Mouse (Mus musculus): ENCODE data around the gene Cacna2d2. TPM values are rescaled to one million over a fixed set of nuclear protein-coding genes. Genes with fewer than 3 reads are reported as not detected.

The Cacna2d2 gene
- polyA plus RNA-seq, 1 experiment, result 5.3 TPM

GRCm38 (mm10) chr9:107474016-107474415 lies 74.6 kb downstream of the Cacna2d2 start:
- 74% methylated on average over 1 of the region's 1 CpGs for WGBS
- no peak for TF ChIP-seq POLR2A (IDR thresholded peaks at IDR 0.05; ENCODE audit: low read depth, low read length)
- no peak for TF ChIP-seq CTCF (IDR thresholded peaks at IDR 0.05; ENCODE audit: extremely low read depth, insufficient read length, insufficient replicate concordance, low read depth, low read length)
- H3K27ac ChIP-seq (ENCODE audit: insufficient read depth, low read depth, low read length), result no peak overlapping the region
- H3K4me3 ChIP-seq (ENCODE audit: low read depth, low read length), result no peak overlapping the region
- no peaks in the 10 kb centered on the region for H3K36me3 ChIP-seq (ENCODE audit: control insufficient read depth, insufficient read depth, low read length)
- H3K4me1 ChIP-seq (ENCODE audit: control insufficient read depth, insufficient read depth, insufficient read length, low read length), result no peaks in the 10 kb centered on the region
- no peaks in the 10 kb centered on the region for H3K27me3 ChIP-seq (ENCODE audit: control insufficient read depth, insufficient read depth, low read length)

- Histone ChIP-seq H3K4me3 (ENCODE audit: low read depth, low read length) (no peak overlapping the region), H3K27ac (ENCODE audit: insufficient read depth, low read depth, low read length) (no peak overlapping the region), H3K36me3 (ENCODE audit: control insufficient read depth, insufficient read depth, low read length) (no peaks in the 10 kb centered on the region), H3K27me3 (ENCODE audit: control insufficient read depth, insufficient read depth, low read length) (no peaks in the 10 kb centered on the region), H3K4me1 (ENCODE audit: control insufficient read depth, insufficient read depth, insufficient read length, low read length) (no peaks in the 10 kb centered on the region)
- 49% methylated on average over 5 of the region's 5 CpGs for WGBS
- no peak for TF ChIP-seq CTCF (IDR thresholded peaks at IDR 0.05; ENCODE audit: extremely low read depth, insufficient read length, insufficient replicate concordance, low read depth, low read length)
- no peak for TF ChIP-seq POLR2A (IDR thresholded peaks at IDR 0.05; ENCODE audit: low read depth, low read length)
These were observed 79.6 kb downstream of the Cacna2d2 start for GRCm38 (mm10) chr9:107478979-107479378.

- Histone ChIP-seq H3K27ac (ENCODE audit: insufficient read depth, low read depth, low read length) (no peak overlapping the region), H3K4me3 (ENCODE audit: low read depth, low read length) (no peak overlapping the region), H3K36me3 (ENCODE audit: control insufficient read depth, insufficient read depth, low read length) (no peaks in the 10 kb centered on the region), H3K27me3 (ENCODE audit: control insufficient read depth, insufficient read depth, low read length) (no peaks in the 10 kb centered on the region), H3K4me1 (ENCODE audit: control insufficient read depth, insufficient read depth, insufficient read length, low read length) (no peaks in the 10 kb centered on the region)
- no peak for TF ChIP-seq CTCF (IDR thresholded peaks at IDR 0.05; ENCODE audit: extremely low read depth, insufficient read length, insufficient replicate concordance, low read depth, low read length)
- TF ChIP-seq POLR2A (IDR thresholded peaks at IDR 0.05; ENCODE audit: low read depth, low read length), result no peak
- WGBS, result 22% methylated on average over 14 of the region's 14 CpGs
These were observed 80.2 kb downstream of the Cacna2d2 start for GRCm38 (mm10) chr9:107479593-107479992.

- no peak overlapping the region for H3K27ac ChIP-seq (ENCODE audit: insufficient read depth, low read depth, low read length)
These were observed 81.2 kb downstream of the Cacna2d2 start for GRCm38 (mm10) chr9:107480477-107481069.

GRCm38 (mm10) chr9:107481340-107481739 lies 81.9 kb downstream of the Cacna2d2 start:
- WGBS, result 47% methylated on average over 16 of the region's 16 CpGs
- no peaks in the 10 kb centered on the region for H3K4me1 ChIP-seq (ENCODE audit: control insufficient read depth, insufficient read depth, insufficient read length, low read length)
- no peak for TF ChIP-seq POLR2A (IDR thresholded peaks at IDR 0.05; ENCODE audit: low read depth, low read length)
- no peak for TF ChIP-seq CTCF (IDR thresholded peaks at IDR 0.05; ENCODE audit: extremely low read depth, insufficient read length, insufficient replicate concordance, low read depth, low read length)

More at GRCm38 (mm10) chr9:107480477-107481069, 81.2 kb downstream of the Cacna2d2 start:
- TF ChIP-seq CTCF (IDR thresholded peaks at IDR 0.05; ENCODE audit: extremely low read depth, insufficient read length, insufficient replicate concordance, low read depth, low read length), result no peak
- no peak for TF ChIP-seq POLR2A (IDR thresholded peaks at IDR 0.05; ENCODE audit: low read depth, low read length)
- no peaks in the 10 kb centered on the region for H3K27me3 ChIP-seq (ENCODE audit: control insufficient read depth, insufficient read depth, low read length)
- 26% methylated on average over 9 of the region's 9 CpGs for WGBS
- no peaks in the 10 kb centered on the region for H3K36me3 ChIP-seq (ENCODE audit: control insufficient read depth, insufficient read depth, low read length)
- H3K4me3 ChIP-seq (ENCODE audit: low read depth, low read length), result no peak overlapping the region
- no peaks in the 10 kb centered on the region for H3K4me1 ChIP-seq (ENCODE audit: control insufficient read depth, insufficient read depth, insufficient read length, low read length)

GRCm38 (mm10) chr9:107482004-107482403 lies 82.6 kb downstream of the Cacna2d2 start:
- no peaks in the 10 kb centered on the region for H3K27me3 ChIP-seq (ENCODE audit: control insufficient read depth, insufficient read depth, low read length)
- no peak overlapping the region for H3K27ac ChIP-seq (ENCODE audit: insufficient read depth, low read depth, low read length)
- no peaks in the 10 kb centered on the region for H3K4me1 ChIP-seq (ENCODE audit: control insufficient read depth, insufficient read depth, insufficient read length, low read length)
- WGBS, result 93% methylated on average over 9 of the region's 9 CpGs
- H3K4me3 ChIP-seq (ENCODE audit: low read depth, low read length), result no peak overlapping the region
- no peak for TF ChIP-seq CTCF (IDR thresholded peaks at IDR 0.05; ENCODE audit: extremely low read depth, insufficient read length, insufficient replicate concordance, low read depth, low read length)
- TF ChIP-seq POLR2A (IDR thresholded peaks at IDR 0.05; ENCODE audit: low read depth, low read length), result no peak
- H3K36me3 ChIP-seq (ENCODE audit: control insufficient read depth, insufficient read depth, low read length), result no peaks in the 10 kb centered on the region

More at GRCm38 (mm10) chr9:107481340-107481739, 81.9 kb downstream of the Cacna2d2 start:
- H3K36me3 ChIP-seq (ENCODE audit: control insufficient read depth, insufficient read depth, low read length), result no peaks in the 10 kb centered on the region
- H3K4me3 ChIP-seq (ENCODE audit: low read depth, low read length), result no peak overlapping the region
- H3K27me3 ChIP-seq (ENCODE audit: control insufficient read depth, insufficient read depth, low read length), result no peaks in the 10 kb centered on the region
- no peak overlapping the region for H3K27ac ChIP-seq (ENCODE audit: insufficient read depth, low read depth, low read length)

- Histone ChIP-seq H3K27ac (ENCODE audit: insufficient read depth, low read depth, low read length) (no peak overlapping the region), H3K4me1 (ENCODE audit: control insufficient read depth, insufficient read depth, insufficient read length, low read length) (no peaks in the 10 kb centered on the region), H3K36me3 (ENCODE audit: control insufficient read depth, insufficient read depth, low read length) (no peaks in the 10 kb centered on the region), H3K4me3 (ENCODE audit: low read depth, low read length) (no peak overlapping the region), H3K27me3 (ENCODE audit: control insufficient read depth, insufficient read depth, low read length) (no peaks in the 10 kb centered on the region)
- WGBS, result 70% methylated on average over 4 of the region's 4 CpGs
- no peak for TF ChIP-seq POLR2A (IDR thresholded peaks at IDR 0.05; ENCODE audit: low read depth, low read length)
- TF ChIP-seq CTCF (IDR thresholded peaks at IDR 0.05; ENCODE audit: extremely low read depth, insufficient read length, insufficient replicate concordance, low read depth, low read length), result no peak
These were observed 83.4 kb downstream of the Cacna2d2 start for GRCm38 (mm10) chr9:107482770-107483169.

All from small intestine, adult 2 months (tissue).